Mouse (Mus musculus): ENCODE data around the gene Fgf3.

- no peak for TF ChIP-seq CTCF (IDR thresholded peaks at IDR 0.05; ENCODE audit: low read depth, low read length)
- TF ChIP-seq EP300 (IDR thresholded peaks at IDR 0.05; ENCODE audit: insufficient read depth, low read depth, low read length): no peak
- no peak for TF ChIP-seq POLR2A (IDR thresholded peaks at IDR 0.05; ENCODE audit: insufficient read depth, low read length)
Measured at GRCm38 (mm10) chr7:144873160-144873559, 35.3 kb downstream of the Fgf3 start.
